Mouse (Mus musculus) CD4-positive, CD25-positive, alpha-beta regulatory T cell (primary cell): ENCODE data around the gene Has3. TPM values are rescaled to one million over a fixed set of nuclear protein-coding genes. Genes with fewer than 3 reads are reported as not detected.

Experiments used
- polyA plus RNA-seq: library from polyadenylated mRNA; unstranded; fragments of 100-300 nt; shearing (Covaris generic); gene quantifications from one replicate; pipeline ENCODE4 v1.2.1, GENCODE M21; 2017

Gene Has3
- polyA plus RNA-seq, result not detected

DNA sequence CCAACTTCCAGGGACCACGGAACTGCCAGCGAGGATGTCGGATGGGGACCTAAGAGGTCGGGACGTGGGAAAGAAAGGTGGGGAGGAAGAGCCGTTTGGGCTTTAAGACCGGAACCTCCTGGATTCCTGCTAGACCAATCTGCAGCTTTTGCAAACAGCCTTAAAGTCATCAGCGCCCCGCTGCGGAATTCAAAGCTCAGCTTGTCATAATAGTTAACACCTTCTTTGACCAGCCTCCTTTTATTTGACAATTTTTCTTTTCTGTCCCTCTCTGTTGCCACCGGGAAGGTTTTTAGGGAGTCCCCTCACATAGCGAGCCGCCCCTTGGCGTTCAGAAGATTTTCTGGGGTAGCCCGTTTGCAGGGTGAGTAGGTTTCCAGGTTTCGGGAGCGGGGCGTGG lies at the start of gene Has3:
Has3 (plus strand) TSS at position 192 of the 400 bp plus-strand sequence.

DNA sequence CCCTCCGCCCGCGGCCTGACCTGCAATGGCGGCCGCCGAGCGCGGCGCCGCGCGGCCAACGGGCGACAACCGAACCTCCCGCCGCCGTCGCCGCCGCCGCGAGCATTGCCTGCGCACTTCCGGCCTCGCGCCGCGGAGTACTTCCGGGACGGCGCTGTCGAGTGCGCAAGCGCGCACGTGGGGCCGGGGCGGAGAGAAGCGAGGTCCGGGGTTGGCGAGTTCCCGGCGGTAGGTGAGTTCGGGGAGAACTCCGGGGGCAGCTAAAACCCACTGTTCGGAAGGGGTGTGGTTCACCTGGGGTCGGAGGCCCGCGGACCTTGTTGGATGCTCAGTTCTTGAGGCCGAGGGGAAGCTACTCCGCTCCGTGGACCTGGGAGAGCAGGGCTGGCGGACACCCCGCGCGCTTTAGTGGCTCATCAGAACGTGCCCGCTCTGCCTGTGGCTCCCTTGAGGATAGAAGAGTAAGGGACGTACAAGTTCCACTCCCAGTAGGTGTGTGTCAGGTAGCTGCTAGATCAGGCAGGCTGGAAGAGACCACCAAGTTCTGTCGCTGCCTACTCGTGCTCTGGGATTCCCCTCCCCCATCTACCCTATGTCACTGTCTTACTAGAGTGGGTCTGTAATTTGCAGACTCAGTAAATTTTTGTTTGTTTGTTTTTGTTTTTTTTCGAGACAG lies 23.6 kb downstream of the Has3 start, which contains the start of gene Utp4:
Utp4 (plus strand) TSS at position 156 of the 676 bp plus-strand sequence.

Other genes starting within 250 kb of the Has3 start
- 12.4 TPM for gene Tango6, start 187.2 kb upstream of the Has3 start, polyA plus RNA-seq
- gene Utp4, start 23.4 kb downstream of the Has3 start, polyA plus RNA-seq, result 59.9 TPM
- 9.1 TPM for gene Sntb2, start 65.5 kb downstream of the Has3 start, polyA plus RNA-seq
- 70.0 TPM for gene Vps4a, start 161.0 kb downstream of the Has3 start, polyA plus RNA-seq
- 16.5 TPM for gene Pdf, start 178.4 kb downstream of the Has3 start, polyA plus RNA-seq
- gene Cog8, start 186.4 kb downstream of the Has3 start, polyA plus RNA-seq, result 74.1 TPM
- 82.4 TPM for gene Nip7, start 186.6 kb downstream of the Has3 start, polyA plus RNA-seq
- gene Tmed6, start 195.4 kb downstream of the Has3 start, polyA plus RNA-seq, result not detected
- gene Terf2, start 226.3 kb downstream of the Has3 start, polyA plus RNA-seq, result 28.7 TPM